Mouse (Mus musculus): ENCODE results near the gene Gdf10. TPM values are rescaled to one million over a fixed set of nuclear protein-coding genes. Genes with fewer than 3 reads are reported as not detected.

The Gdf10 gene
- total RNA-seq, 2 experiments from 2014 or later = not detected

DNA sequence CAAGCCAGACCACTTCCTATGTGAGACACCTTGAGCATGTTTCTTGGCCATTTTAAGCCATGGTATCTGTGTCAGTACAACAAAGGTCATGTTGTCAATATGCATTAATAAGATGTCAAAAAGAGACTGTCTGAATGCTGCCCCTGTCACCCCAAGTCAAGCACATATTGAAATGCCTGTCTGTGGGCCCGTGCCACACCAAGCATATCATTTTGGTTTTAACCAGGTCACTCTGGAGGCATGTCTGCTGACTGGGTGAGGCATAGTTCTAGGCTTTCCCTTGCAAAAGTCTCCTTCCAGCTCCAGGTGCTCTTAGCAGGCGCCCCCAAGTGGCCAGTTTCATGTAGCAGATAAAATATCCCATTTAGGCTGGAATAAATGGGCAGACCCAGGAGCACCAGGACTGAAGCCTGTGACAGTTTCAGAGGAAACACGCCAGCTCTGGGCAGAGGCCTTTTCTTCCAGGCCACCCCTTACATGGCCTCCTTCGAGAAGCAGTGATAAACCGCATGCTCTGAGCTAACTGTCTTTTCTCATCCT lies 10.5 kb downstream of the Gdf10 start:
- no peak for ATAC-seq (replicated peaks; ENCODE audit: poor library complexity, severe bottlenecking)

DNA sequence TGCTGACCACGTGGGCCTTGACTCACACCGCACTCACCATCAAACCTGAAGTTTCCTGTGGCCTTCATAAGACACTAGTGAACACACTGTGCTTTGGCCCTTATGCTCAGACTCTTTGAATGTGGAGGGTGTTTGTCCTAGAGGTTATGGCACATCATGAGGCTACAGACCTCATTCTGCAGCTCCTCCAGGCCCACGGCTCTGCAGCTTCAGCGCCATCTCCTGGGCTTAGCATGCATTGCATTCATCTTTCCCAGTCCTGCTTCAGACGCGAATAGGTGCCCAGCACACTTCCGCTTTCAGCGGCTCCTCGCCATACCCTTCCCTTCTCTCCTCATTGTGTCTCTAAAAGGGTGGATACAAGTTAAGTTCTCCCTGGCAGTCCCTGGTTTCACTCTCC lies 15.7 kb downstream of the Gdf10 start:
- peak; percentile 90 for ATAC-seq (replicated peaks; ENCODE audit: poor library complexity, severe bottlenecking)

GRCm38 (mm10) chr14:33940739-33941138 lies 17.4 kb downstream of the Gdf10 start, which contains the start of gene Gdf2:
TSS of gene Gdf2 (plus strand) at chr14:33941039.
- ATAC-seq (replicated peaks; ENCODE audit: poor library complexity, severe bottlenecking) = no peak

DNA sequence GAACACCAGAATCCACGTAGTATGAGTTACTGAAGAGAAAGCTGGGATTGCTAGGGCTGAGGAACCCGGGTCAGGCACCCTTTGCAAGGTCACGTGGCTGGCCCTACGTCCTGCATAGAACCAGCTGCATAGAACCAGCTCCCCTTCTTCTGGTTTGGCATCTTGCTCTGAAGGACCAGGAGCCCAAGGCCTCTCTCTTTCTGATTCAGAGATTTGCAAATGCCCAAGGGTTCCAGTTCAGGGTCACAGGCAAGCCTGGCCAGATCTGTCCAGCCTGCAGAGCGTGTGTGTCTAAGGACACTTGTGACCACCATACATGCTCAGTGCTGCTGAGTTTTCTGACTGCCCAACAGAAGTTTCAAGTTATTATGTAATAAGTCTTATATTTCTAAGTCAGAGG lies 18.8 kb downstream of the Gdf10 start:
- ATAC-seq (replicated peaks; ENCODE audit: poor library complexity, severe bottlenecking) = no peak

DNA sequence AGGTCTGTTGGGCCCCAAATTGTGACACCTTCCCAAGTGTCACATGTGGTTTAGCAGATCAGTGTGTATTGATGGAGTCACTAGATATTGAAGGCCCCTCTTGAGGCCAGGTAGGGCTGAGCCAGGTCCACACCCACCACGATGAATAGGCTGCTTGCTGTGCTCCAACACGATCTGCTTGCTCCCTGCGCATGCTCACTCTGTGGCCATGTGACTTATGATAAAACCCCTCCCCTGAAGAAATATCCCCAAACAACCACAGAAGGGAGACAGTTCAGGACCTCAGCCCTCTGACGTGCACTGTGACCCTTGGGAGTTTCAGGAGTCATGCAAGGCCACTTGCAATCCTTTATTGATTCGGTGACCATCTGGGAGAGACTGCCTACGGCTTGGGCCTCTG lies 22.7 kb downstream of the Gdf10 start:
- no peak for ATAC-seq (replicated peaks; ENCODE audit: poor library complexity, severe bottlenecking)

DNA sequence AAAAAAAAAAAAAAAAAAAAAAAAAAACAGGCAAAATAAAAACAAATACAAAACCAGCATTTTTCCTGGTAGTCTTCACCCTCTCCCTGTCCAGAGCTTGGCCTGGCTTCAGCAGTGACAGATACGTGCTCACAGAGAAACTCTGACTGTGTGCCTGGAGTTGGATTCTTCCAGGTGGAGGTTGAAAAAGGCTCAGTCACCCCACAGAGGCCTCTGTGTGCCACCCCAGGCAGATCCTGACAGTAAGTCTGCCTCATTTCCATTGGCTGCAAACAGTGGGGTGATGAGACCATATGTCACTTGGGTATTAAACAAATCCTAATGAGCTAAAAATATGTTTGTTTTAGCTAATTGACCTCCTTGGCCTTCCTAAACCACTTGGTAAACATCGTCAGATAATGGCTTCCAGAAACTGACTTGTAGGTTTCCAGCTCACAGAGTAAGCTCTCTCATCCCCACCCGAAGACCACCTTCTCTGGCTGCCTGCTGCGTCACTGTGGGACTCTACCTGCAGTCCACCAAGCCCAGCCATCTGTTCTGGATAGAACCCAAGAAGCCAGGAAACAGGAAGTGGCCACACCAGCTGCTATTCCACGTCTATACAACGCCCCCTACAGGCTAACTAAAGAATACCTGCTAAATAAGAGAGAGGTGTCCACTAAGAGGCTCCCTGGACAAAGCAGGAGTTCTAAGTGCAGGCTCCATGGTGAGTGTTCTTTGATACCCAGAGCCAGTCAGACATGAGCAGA lies 29.0 kb downstream of the Gdf10 start:
- ATAC-seq (replicated peaks; ENCODE audit: poor library complexity, severe bottlenecking) = no peak

DNA sequence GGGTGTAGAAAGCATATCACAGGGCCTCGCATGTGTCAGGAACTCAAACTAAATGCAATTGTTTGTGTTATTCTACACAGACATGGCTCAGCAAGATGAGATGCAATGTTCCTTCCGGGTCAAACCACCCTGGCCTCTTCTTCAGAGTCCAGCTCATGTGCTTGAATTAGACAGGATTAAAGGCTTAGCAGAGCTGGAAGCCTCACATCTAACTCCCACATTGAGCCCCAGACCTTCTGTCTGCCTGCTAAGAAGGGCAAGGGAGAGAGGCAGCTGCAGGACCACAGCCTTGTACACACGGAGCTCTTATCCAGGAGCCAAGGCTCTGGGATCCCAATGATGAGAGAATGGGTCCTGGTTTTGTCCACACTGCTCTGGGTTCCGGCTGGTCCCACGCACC lies 30.4 kb downstream of the Gdf10 start, which contains the start of gene Rbp3:
Gene Rbp3, plus strand, starts transcription at position 243 of the 400 bp plus-strand sequence.
- no peak for ATAC-seq (replicated peaks; ENCODE audit: poor library complexity, severe bottlenecking)

- no peak for ATAC-seq (replicated peaks; ENCODE audit: poor library complexity, severe bottlenecking)
These were observed 32.7 kb downstream of the Gdf10 start for GRCm38 (mm10) chr14:33956055-33956454.

DNA sequence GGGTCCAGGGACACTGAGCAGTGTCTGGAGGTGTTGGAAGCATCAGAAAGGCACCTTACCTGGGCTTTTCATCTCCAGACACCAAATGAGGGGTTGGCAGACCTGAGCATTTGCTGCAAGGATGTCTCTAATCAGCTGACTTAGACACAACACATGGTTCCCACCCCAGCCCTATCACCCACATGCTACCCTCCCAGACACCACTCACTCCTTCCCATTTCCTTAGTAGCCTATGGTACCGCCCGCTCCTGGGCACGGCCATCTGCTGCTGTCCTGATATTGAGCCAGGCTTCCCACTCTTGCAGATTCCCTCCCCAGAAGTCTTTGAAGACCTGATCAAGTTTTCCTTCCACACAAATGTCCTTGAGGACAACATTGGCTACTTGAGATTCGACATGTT lies 34.8 kb downstream of the Gdf10 start:
- no peak for ATAC-seq (replicated peaks; ENCODE audit: poor library complexity, severe bottlenecking)

GRCm38 (mm10) chr14:33958841-33959240 lies 35.5 kb downstream of the Gdf10 start:
- no peak for ATAC-seq (replicated peaks; ENCODE audit: poor library complexity, severe bottlenecking)

- ATAC-seq (replicated peaks; ENCODE audit: poor library complexity, severe bottlenecking) = peak; percentile 35
These were observed 36.0 kb downstream of the Gdf10 start for GRCm38 (mm10) chr14:33959341-33959740.

DNA sequence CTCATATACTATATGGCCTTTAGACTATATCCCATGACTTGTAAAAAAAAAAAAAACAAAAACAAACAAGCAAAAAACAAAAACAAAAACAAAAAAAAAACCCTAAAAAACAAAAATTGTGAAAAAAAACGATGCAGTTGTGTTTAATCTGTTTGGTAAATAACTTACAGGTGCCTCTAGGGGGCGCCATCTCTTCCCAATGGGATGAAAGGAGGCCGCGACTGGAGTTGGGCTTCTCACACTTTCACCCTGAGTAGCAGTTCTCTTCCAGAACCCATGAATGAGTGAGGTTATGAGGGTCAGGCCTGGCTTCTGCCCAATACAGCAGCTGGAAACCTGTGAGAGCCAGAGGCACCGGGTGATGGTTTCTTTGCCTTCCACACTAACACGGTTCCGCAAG lies 42.3 kb downstream of the Gdf10 start:
- ATAC-seq (replicated peaks; ENCODE audit: poor library complexity, severe bottlenecking) = no peak

DNA sequence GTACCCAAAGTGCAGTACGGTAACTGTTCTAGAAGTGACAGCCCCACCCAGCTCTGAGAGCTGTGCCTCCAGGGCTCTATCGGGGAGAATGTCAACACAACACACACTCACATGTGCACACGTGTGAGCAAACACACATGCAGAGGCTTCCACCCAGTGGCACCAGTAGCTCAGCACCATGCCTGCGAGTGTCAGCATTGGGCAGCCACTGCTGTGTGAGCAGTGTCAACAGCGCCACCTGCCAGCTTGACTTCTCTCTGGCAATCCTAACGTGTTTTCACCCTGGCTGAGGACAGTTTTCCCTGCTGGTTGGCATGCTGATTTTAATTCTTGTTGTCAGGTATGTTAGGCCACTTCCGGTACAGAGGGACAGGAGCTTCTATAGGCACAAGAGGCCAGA lies 49.3 kb downstream of the Gdf10 start:
- no peak for ATAC-seq (replicated peaks; ENCODE audit: poor library complexity, severe bottlenecking)

- ATAC-seq (replicated peaks; ENCODE audit: poor library complexity, severe bottlenecking) = no peak
These were observed 51.4 kb downstream of the Gdf10 start for GRCm38 (mm10) chr14:33974752-33975151.

GRCm38 (mm10) chr14:33977748-33978147 lies 54.4 kb downstream of the Gdf10 start:
- ATAC-seq (replicated peaks; ENCODE audit: poor library complexity, severe bottlenecking) = no peak

DNA sequence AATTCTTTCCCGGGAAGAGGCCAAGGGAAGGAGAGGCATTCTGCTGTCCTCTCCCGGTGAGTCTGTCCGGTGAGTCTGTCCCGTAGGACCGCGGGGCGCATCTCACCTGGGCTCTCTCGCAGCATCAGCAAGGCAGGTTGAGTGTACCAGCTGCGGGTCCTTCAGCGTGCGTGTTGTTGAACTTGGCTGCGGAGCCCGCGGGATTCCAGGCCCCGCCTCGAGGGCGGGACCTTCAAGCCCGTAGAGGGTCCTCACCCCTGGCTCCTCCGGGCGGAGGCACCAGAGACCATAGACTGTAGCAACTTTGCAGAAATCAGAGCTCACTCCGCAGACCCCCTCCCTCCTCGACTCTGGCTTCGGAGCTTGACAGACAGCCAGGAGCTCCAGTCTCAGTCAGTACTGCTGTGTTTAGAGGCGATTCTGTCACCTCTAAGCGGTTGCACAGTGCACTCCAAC lies 55.2 kb downstream of the Gdf10 start, which contains the start of gene Zfp488:
Gene Zfp488, minus strand, starts transcription at position 161 of the 456 bp plus-strand sequence.
- ATAC-seq (replicated peaks; ENCODE audit: poor library complexity, severe bottlenecking) = no peak

Other genes with a start within 250 kb of the Gdf10 start
- gene Gdf2, start 17.5 kb downstream of the Gdf10 start, total RNA-seq (2014; fragmentation: Nextera tagmentation) = not detected in 2 replicates
- gene Gdf2, start 17.5 kb downstream of the Gdf10 start, total RNA-seq (2017) = not detected in 2 replicates
- gene Rbp3, start 30.4 kb downstream of the Gdf10 start, total RNA-seq (2014; fragmentation: Nextera tagmentation) = not detected in 2 replicates
- not detected in 2 replicates for gene Rbp3, start 30.4 kb downstream of the Gdf10 start, total RNA-seq (2017)
- not detected in 2 replicates for gene Zfp488, start 55.2 kb downstream of the Gdf10 start, total RNA-seq (2014; fragmentation: Nextera tagmentation)
- gene Zfp488, start 55.2 kb downstream of the Gdf10 start, total RNA-seq (2017) = not detected in 2 replicates
- not detected in 2 replicates for gene Gm30083, start 91.6 kb downstream of the Gdf10 start, total RNA-seq (2014; fragmentation: Nextera tagmentation)
- gene Gm30083, start 91.6 kb downstream of the Gdf10 start, total RNA-seq (2017) = not detected in 2 replicates
- not detected in 2 replicates for gene Gm5460, start 93.2 kb downstream of the Gdf10 start, total RNA-seq (2014; fragmentation: Nextera tagmentation)
- gene Gm5460, start 93.2 kb downstream of the Gdf10 start, total RNA-seq (2017) = not detected in 2 replicates
- not detected in 2 replicates for gene Antxrl, start 129.1 kb downstream of the Gdf10 start, total RNA-seq (2014; fragmentation: Nextera tagmentation)
- gene Antxrl, start 129.1 kb downstream of the Gdf10 start, total RNA-seq (2017) = not detected in 2 replicates
- not detected in 2 replicates for gene Anxa8, start 162.4 kb downstream of the Gdf10 start, total RNA-seq (2014; fragmentation: Nextera tagmentation)
- not detected in 2 replicates for gene Anxa8, start 162.4 kb downstream of the Gdf10 start, total RNA-seq (2017)
- gene A630023A22Rik, start 179.2 kb downstream of the Gdf10 start, total RNA-seq (2014; fragmentation: Nextera tagmentation) = not detected in 2 replicates
- not detected in 2 replicates for gene A630023A22Rik, start 179.2 kb downstream of the Gdf10 start, total RNA-seq (2017)
- not detected in 2 replicates for gene Npy4r, start 228.9 kb downstream of the Gdf10 start, total RNA-seq (2014; fragmentation: Nextera tagmentation)
- not detected in 2 replicates for gene Npy4r, start 228.9 kb downstream of the Gdf10 start, total RNA-seq (2017)